Mouse (Mus musculus) left cerebral cortex, postnatal 25 days (tissue): ENCODE results near the gene Gng12. TPM values are rescaled to one million over a fixed set of nuclear protein-coding genes. Genes with fewer than 3 reads are reported as not detected.
A peak's percentile ranks its signal among the peaks of the same experiment; 100 is the strongest.

Experiments
- DNase-seq, 2 experiments: peaks; one replicate each; pipeline ENCODE4 v3.0.0; 2022; ENCODE audit warnings: low spot score in 2 of 2, mixed read lengths in 1 of 2
- intact Hi-C: fragments of 180-260 bp; cut with DNase I; formaldehyde crosslinking; loops from one replicate; pipeline ENCODE4 v1.15.1; 2025
- total RNA-seq, 2 experiments: library from RNA; stranded (reverse); gene quantifications; 2 replicates each; pipeline ENCODE4 v1.2.3; 2021

Gene Gng12
- total RNA-seq, 2 experiments from 2014 or later = 59.4 to 67.0 TPM

DNA sequence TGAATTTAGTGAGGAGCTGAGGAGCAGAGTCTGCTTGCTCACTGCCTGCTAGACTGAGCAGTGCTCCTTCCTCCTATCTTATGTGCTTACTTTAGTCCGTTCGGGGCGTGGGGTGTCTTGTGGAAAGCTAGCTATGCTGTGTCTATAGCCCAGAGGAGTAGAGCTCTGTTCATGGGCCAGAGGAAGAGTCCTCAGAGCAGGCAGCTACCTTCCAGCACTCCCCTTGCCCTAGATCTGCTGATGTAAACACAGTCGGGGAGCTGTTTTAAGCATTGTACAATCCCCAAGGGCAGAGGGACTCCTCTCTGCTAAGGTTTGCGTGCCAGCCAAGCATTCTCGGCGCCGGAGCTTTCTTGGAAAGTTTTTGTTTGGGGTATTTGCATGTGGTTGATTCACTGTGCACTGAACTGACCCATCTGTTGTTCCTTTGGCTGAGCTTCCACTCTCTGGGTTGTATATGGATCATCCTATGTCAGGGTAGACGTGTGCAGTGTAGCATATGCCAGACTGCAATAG, 173.7 kb downstream of the Gng12 start:
- intact Hi-C loops = no loop called here
- peak in 1 of 2 experiments; percentile 2 for DNase-seq

Other genes with a start within 250 kb of the Gng12 start
- not detected for gene Vmn1r35, start 210.5 kb upstream of the Gng12 start, total RNA-seq
- gene Vmn1r36, start 177.2 kb upstream of the Gng12 start, total RNA-seq = not detected
- gene Vmn1r37, start 167.0 kb upstream of the Gng12 start, total RNA-seq = not detected
- gene Vmn1r38, start 113.8 kb upstream of the Gng12 start, total RNA-seq = not detected
- gene Vmn1r39, start 85.8 kb upstream of the Gng12 start, total RNA-seq = not detected
- 10 to 100 TPM in 1 of 2 experiments, 1 to 10 TPM in 1; 7.4 to 11.0 TPM for gene Gadd45a, start 141.1 kb downstream of the Gng12 start, total RNA-seq